Mouse (Mus musculus) hindbrain, embryonic 13.5 days (tissue): Measurements from ENCODE around the gene Prrg3. TPM values are rescaled to one million over a fixed set of nuclear protein-coding genes. Genes with fewer than 3 reads are reported as not detected.
"Not testable (repeated sequence)": the region's sequence is repeated elsewhere in the genome, so short reads cannot be mapped to it uniquely, and the experiment has no call there.

Experiments used
- ATAC-seq: fragments of 200-750 bp; cut with Nextera tagmentation; 2 replicates; pipeline ENCODE4 v1.8.0; 2017; ENCODE audit warnings: moderate TSS enrichment; ENCODE audit not compliant: low FRiP score
- H3K27ac ChIP-seq: fragments of 300-500 bp; sonication (generic); 2 replicates; pipeline ENCODE4 v1.5.1; 2015; ENCODE audit warnings: inconsistent platforms, mild to moderate bottlenecking, moderate library complexity
- H3K27me3 ChIP-seq: fragments of 300-500 bp; sonication (generic); 2 replicates; pipeline ENCODE4 v1.6.1; 2015; ENCODE audit warnings: mild to moderate bottlenecking, inconsistent platforms
- H3K36me3 ChIP-seq: fragments of 300-500 bp; sonication (generic); 2 replicates; pipeline ENCODE4 v1.6.1; 2015; ENCODE audit warnings: mild to moderate bottlenecking, inconsistent platforms
- H3K4me1 ChIP-seq: fragments of 300-500 bp; sonication (generic); replicated peaks from 2 replicates; pipeline ENCODE4 v1.6.1; 2015; ENCODE audit warnings: inconsistent platforms
- H3K4me2 ChIP-seq: fragments of 300-500 bp; sonication (generic); 2 replicates; pipeline ENCODE4 v1.6.1; 2015; ENCODE audit warnings: inconsistent platforms, mild to moderate bottlenecking, moderate library complexity
- H3K4me3 ChIP-seq: fragments of 300-500 bp; sonication (generic); 2 replicates; pipeline ENCODE4 v1.5.1; 2015; ENCODE audit warnings: mild to moderate bottlenecking, inconsistent platforms
- H3K9ac ChIP-seq: fragments of 300-500 bp; sonication (generic); 2 replicates; pipeline ENCODE4 v1.6.1; 2015; ENCODE audit warnings: mild to moderate bottlenecking, inconsistent platforms
- H3K9me3 ChIP-seq: fragments of 300-500 bp; sonication (generic); 2 replicates; pipeline ENCODE4 v1.6.1; 2016; ENCODE audit warnings: inconsistent platforms
- WGBS: fragments of 180-500 bp; shearing (Covaris S2); methylation state at CpG from one replicate; pipeline ENCODE4 v1.1.7; 2015; 5-methylcytosine and 5-hydroxymethylcytosine counted together
- polyA plus RNA-seq: library from polyadenylated mRNA; unstranded; fragments of >200 nt; fragmentation: Nextera tagmentation; extraction: Ambion mirVana; gene quantifications from 2 replicates; pipeline ENCODE4 v1.2.1, GENCODE M21; 2015

The Prrg3 gene
- 11.2 and 11.8 TPM in 2 replicates for polyA plus RNA-seq

GRCm38 (mm10) chrX:71962073-71963051 is at the start of gene Prrg3:
Gene Prrg3, plus strand, starts transcription at chrX:71962624.
- Histone ChIP-seq H3K4me2 (peak within 1 kb of the TSS; percentile 65), H3K4me1 (peaks cover 9% of the 10 kb centered on the region), H3K9ac (peak within 1 kb of the TSS; percentile 80), H3K4me3 (peak within 1 kb of the TSS; percentile 49), H3K36me3 (peaks cover 7% of the 10 kb centered on the region; the same call in 1 of the 2 replicates), H3K27me3 (no peaks in the 10 kb centered on the region), H3K9me3 (no peaks in the 10 kb centered on the region), H3K27ac (peak within 1 kb of the TSS; percentile 76)
- peak; percentile 94 for ATAC-seq
- WGBS, result 21% methylated on average over 64 of the region's 72 CpGs

- no peak overlapping the region for H3K4me3 ChIP-seq
- no peaks in the 10 kb centered on the region for H3K9me3 ChIP-seq
- no peaks in the 10 kb centered on the region for H3K27me3 ChIP-seq
- 15% methylated on average over 3 of the region's 3 CpGs for WGBS
- no peaks in the 10 kb centered on the region for H3K36me3 ChIP-seq
- no peaks in the 10 kb centered on the region for H3K4me1 ChIP-seq
- ATAC-seq, result no peak
- H3K27ac ChIP-seq, result no peak overlapping the region
- H3K9ac ChIP-seq, result no peak overlapping the region
- H3K4me2 ChIP-seq, result no peak overlapping the region
These were observed 15.8 kb upstream of the Prrg3 start for GRCm38 (mm10) chrX:71946631-71947030.

DNA sequence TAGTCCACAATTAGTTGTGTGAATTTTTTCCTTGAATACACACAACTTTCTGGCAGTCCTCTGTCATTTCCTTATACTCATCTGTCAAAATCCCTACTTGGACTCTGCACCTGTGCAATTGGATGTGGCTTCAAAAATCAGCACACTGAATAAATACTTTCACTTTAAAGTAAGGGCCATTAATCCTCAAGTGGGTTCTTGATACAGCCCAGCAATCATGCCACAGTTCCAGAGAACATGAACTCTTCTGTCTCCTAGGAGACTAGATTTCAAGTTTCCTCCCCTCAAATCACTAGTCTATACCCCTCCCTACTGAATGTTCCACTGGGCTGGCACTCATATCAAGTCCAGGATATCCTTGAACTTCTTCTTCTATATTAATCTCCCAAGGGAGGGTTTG is 4.1 kb upstream of the Prrg3 start:
- no peak overlapping the region for H3K4me3 ChIP-seq
- peaks cover 4% of the 10 kb centered on the region for H3K4me1 ChIP-seq
- H3K36me3 ChIP-seq, result no peaks in the 10 kb centered on the region
- H3K9me3 ChIP-seq, result no peaks in the 10 kb centered on the region
- no peak overlapping the region for H3K4me2 ChIP-seq
- H3K9ac ChIP-seq, result no peak overlapping the region
- ATAC-seq, result no peak
- no peaks in the 10 kb centered on the region for H3K27me3 ChIP-seq
- no peak overlapping the region for H3K27ac ChIP-seq

- H3K36me3 ChIP-seq, result peaks cover 9% of the 10 kb centered on the region; the same call in 1 of the 2 replicates
- H3K27ac ChIP-seq, result peak overlapping the region; percentile 76
- no peaks in the 10 kb centered on the region for H3K9me3 ChIP-seq
- peak; percentile 41 for ATAC-seq
- peak overlapping the region; percentile 49 for H3K4me3 ChIP-seq
- H3K4me1 ChIP-seq, result peaks cover 9% of the 10 kb centered on the region
- H3K27me3 ChIP-seq, result no peaks in the 10 kb centered on the region
- peak overlapping the region; percentile 80 for H3K9ac ChIP-seq
- 26% methylated on average over 9 of the region's 9 CpGs for WGBS
- peak overlapping the region; percentile 65 for H3K4me2 ChIP-seq
These were observed 970 bp downstream of the Prrg3 start for GRCm38 (mm10) chrX:71963275-71963912.

GRCm38 (mm10) chrX:71968216-71968615 is 5.8 kb downstream of the Prrg3 start:
- H3K27me3 ChIP-seq, result no peaks in the 10 kb centered on the region
- H3K4me3 ChIP-seq, result no peak overlapping the region
- WGBS, result 88% methylated on average over 1 of the region's 1 CpGs
- no peaks in the 10 kb centered on the region for H3K9me3 ChIP-seq
- peaks cover 6% of the 10 kb centered on the region for H3K4me1 ChIP-seq
- H3K36me3 ChIP-seq, result peaks cover 9% of the 10 kb centered on the region; the same call in 1 of the 2 replicates
- H3K4me2 ChIP-seq, result no peak overlapping the region
- H3K9ac ChIP-seq, result no peak overlapping the region
- no peak overlapping the region for H3K27ac ChIP-seq
- no peak for ATAC-seq

DNA sequence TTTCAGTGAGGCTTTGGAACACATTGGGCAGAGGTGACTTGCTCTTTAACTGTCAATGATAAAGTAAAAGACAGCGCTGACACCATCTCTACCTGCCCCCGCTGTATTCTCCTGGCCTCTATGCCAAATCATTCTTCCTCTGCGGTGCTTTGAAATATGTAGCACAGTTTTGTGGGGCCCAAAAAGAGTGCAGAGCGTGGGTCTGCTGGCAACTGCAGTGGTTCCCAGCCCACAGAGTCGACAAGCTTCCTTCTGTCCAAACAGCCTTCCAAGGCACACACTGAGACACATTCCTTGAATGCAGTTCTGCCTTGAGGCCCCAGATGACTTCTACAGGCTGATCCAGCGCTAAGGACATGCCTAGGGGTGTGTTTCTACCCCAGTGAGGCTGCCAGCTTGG is 6.4 kb downstream of the Prrg3 start:
- peaks cover 9% of the 10 kb centered on the region; the same call in 1 of the 2 replicates for H3K36me3 ChIP-seq
- H3K4me1 ChIP-seq, result peaks cover under 1% of the 10 kb centered on the region; the same call in 1 of the 2 replicates
- WGBS, result 82% methylated on average over 6 of the region's 6 CpGs
- no peak for ATAC-seq
- no peak overlapping the region for H3K4me2 ChIP-seq
- no peak overlapping the region for H3K27ac ChIP-seq
- H3K4me3 ChIP-seq, result no peak overlapping the region
- no peak overlapping the region for H3K9ac ChIP-seq
- no peaks in the 10 kb centered on the region for H3K9me3 ChIP-seq
- H3K27me3 ChIP-seq, result no peaks in the 10 kb centered on the region

- Histone ChIP-seq H3K4me1 (no peaks in the 10 kb centered on the region), H3K27me3 (no peaks in the 10 kb centered on the region), H3K9ac (no peak overlapping the region), H3K27ac (no peak overlapping the region), H3K4me2 (no peak overlapping the region), H3K4me3 (no peak overlapping the region), H3K36me3 (peaks cover 5% of the 10 kb centered on the region; the same call in 1 of the 2 replicates), H3K9me3 (no peaks in the 10 kb centered on the region)
- ATAC-seq, result 0 out of 2 replicates have a peak, but pooled peaks have one; percentile 36
- 73% methylated on average over 5 of the region's 5 CpGs for WGBS
These were observed 8.9 kb downstream of the Prrg3 start for GRCm38 (mm10) chrX:71971325-71971724.

DNA sequence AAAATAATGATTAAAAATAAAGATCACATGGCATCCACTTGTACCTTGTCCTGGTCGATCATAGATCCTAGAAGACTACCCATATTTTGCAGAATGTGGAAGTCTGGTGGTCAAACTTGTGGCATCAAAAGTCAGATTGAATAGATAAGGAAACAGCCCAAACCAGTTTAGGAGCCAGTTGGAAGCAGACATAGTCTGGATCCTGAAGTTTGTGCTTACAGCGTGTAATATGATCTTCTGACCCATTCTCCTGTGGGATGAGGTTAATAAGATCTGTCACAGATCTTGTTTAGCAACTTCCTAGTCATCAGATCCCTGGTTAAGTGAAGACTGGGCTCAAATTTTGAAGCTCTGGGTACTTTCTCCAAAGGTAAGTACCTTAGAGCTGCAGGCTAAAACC is 10.3 kb downstream of the Prrg3 start, which contains the start of gene Fate1:
Gene Fate1 (plus strand): TSS at position 301 of the 400 bp plus-strand sequence.
- ATAC-seq, result no peak
- H3K4me2 ChIP-seq, result no peak within 1 kb of the TSS
- no peaks in the 10 kb centered on the region for H3K36me3 ChIP-seq
- no peaks in the 10 kb centered on the region for H3K4me1 ChIP-seq
- H3K9me3 ChIP-seq, result no peaks in the 10 kb centered on the region
- no peak within 1 kb of the TSS for H3K27ac ChIP-seq
- WGBS, result 88% methylated on average over 2 of the region's 2 CpGs
- no peaks in the 10 kb centered on the region for H3K27me3 ChIP-seq
- H3K4me3 ChIP-seq, result no peak within 1 kb of the TSS
- no peak within 1 kb of the TSS for H3K9ac ChIP-seq

DNA sequence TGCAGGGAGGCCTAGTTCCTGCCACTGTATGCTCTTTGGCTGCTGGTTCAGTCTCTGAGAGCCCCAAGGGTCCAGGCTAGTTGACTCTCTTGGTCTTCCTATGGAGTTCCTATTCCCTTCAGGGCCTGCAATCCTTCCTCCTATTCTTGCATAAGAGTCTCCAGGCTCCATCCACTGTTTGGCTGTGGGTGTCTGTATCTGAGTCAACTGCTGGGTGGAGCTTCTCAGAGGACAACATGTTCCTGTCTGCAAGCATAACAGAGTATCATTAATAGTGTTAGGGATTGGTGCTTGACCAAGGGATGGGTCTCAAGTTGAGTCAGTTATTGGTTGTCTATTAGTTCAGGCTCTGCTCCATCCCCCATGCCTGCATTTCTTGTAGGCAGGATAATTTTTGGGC is 15.3 kb downstream of the Prrg3 start:
- H3K4me3 ChIP-seq, H3K4me1 ChIP-seq, H3K27ac ChIP-seq, H3K4me2 ChIP-seq, H3K36me3 ChIP-seq, H3K9me3 ChIP-seq, H3K27me3 ChIP-seq, H3K9ac ChIP-seq, ATAC-seq: not testable (repeated sequence)

- no peaks in the 10 kb centered on the region for H3K36me3 ChIP-seq
- H3K9ac ChIP-seq, result no peak overlapping the region
- H3K4me1 ChIP-seq, result no peaks in the 10 kb centered on the region
- H3K27ac ChIP-seq, result no peak overlapping the region
- no peaks in the 10 kb centered on the region for H3K27me3 ChIP-seq
- no peak overlapping the region for H3K4me3 ChIP-seq
- no peak overlapping the region for H3K4me2 ChIP-seq
- no peak for ATAC-seq
- WGBS, result 80% methylated on average over 3 of the region's 3 CpGs
- no peaks in the 10 kb centered on the region for H3K9me3 ChIP-seq
These were observed 18.0 kb downstream of the Prrg3 start for GRCm38 (mm10) chrX:71980443-71980842.

GRCm38 (mm10) chrX:71981322-71981721 is 18.9 kb downstream of the Prrg3 start:
- no peaks in the 10 kb centered on the region for H3K4me1 ChIP-seq
- no peaks in the 10 kb centered on the region for H3K9me3 ChIP-seq
- no peaks in the 10 kb centered on the region for H3K36me3 ChIP-seq
- WGBS, result 68% methylated on average over 2 of the region's 2 CpGs
- no peak overlapping the region for H3K27ac ChIP-seq
- H3K4me2 ChIP-seq, result no peak overlapping the region
- no peak for ATAC-seq
- no peaks in the 10 kb centered on the region for H3K27me3 ChIP-seq
- no peak overlapping the region for H3K9ac ChIP-seq
- no peak overlapping the region for H3K4me3 ChIP-seq

DNA sequence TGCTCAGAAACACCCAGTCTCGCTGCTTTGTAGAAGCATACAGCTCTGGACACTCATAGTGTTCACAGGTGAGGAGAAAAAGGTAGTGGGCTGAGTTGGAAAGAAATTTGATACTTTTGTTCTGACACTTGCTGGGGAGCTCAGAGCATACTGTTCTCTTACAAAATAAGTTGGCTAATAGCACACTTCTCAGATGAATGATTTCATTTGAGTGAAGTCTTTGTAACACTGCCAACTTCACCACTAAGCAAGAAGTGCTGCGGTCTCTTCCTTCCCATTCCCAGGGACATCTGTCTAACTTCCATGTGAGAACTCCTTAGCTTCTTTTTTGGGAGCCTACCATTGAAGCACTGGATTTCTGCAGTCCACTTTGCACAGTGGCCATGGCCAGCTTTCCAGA is 20.8 kb downstream of the Prrg3 start:
- WGBS, result 90% methylated on average over 2 of the region's 2 CpGs
- H3K4me2 ChIP-seq, result no peak overlapping the region
- H3K36me3 ChIP-seq, result no peaks in the 10 kb centered on the region
- H3K9ac ChIP-seq, result no peak overlapping the region
- no peak overlapping the region for H3K4me3 ChIP-seq
- H3K9me3 ChIP-seq, result no peaks in the 10 kb centered on the region
- ATAC-seq, result no peak
- no peak overlapping the region for H3K27ac ChIP-seq
- no peaks in the 10 kb centered on the region for H3K27me3 ChIP-seq
- H3K4me1 ChIP-seq, result no peaks in the 10 kb centered on the region
